Mouse (Mus musculus): Measurements from ENCODE around the gene Peak1. TPM values are rescaled to one million over a fixed set of nuclear protein-coding genes. Genes with fewer than 3 reads are reported as not detected.

The Peak1 gene
- polyA plus RNA-seq, 1 experiment from 2014 or later, result 2.2 TPM

GRCm38 (mm10) chr9:56396306-56396705 lies 21.6 kb downstream of the Peak1 start:
- Histone ChIP-seq H3K4me3 (ENCODE audit: low read depth, low read length) (no peak overlapping the region), H3K9me3 (replicated peaks; ENCODE audit: control insufficient read depth, low read length, poor library complexity, severe bottlenecking) (no peaks in the 10 kb centered on the region), H3K27me3 (ENCODE audit: control insufficient read depth, insufficient read depth, low read depth, low read length) (no peaks in the 10 kb centered on the region), H3K4me1 (ENCODE audit: control insufficient read depth, insufficient read depth, low read length) (no peaks in the 10 kb centered on the region), H3K4me2 (ENCODE audit: low read length) (no peak overlapping the region), H3K27ac (ENCODE audit: low read length) (no peak overlapping the region), H3K36me3 (ENCODE audit: control insufficient read depth, insufficient read depth, low read length) (no peaks in the 10 kb centered on the region), H3K9ac (ENCODE audit: low read depth, low read length) (no peak overlapping the region)
- ATAC-seq, result no peak
- WGBS, result 66% methylated on average over 1 of the region's 1 CpGs

- Histone ChIP-seq H3K27me3 (ENCODE audit: control insufficient read depth, insufficient read depth, low read depth, low read length) (no peaks in the 10 kb centered on the region), H3K27ac (ENCODE audit: low read length) (no peak overlapping the region), H3K9me3 (replicated peaks; ENCODE audit: control insufficient read depth, low read length, poor library complexity, severe bottlenecking) (no peaks in the 10 kb centered on the region), H3K4me3 (ENCODE audit: low read depth, low read length) (no peak overlapping the region), H3K4me1 (ENCODE audit: control insufficient read depth, insufficient read depth, low read length) (no peaks in the 10 kb centered on the region), H3K36me3 (ENCODE audit: control insufficient read depth, insufficient read depth, low read length) (no peaks in the 10 kb centered on the region), H3K9ac (ENCODE audit: low read depth, low read length) (no peak overlapping the region), H3K4me2 (ENCODE audit: low read length) (no peak overlapping the region)
- 84% methylated on average over 3 of the region's 3 CpGs for WGBS
- ATAC-seq, result no peak
Observed at GRCm38 (mm10) chr9:56392857-56393256, 25.0 kb downstream of the Peak1 start.

DNA sequence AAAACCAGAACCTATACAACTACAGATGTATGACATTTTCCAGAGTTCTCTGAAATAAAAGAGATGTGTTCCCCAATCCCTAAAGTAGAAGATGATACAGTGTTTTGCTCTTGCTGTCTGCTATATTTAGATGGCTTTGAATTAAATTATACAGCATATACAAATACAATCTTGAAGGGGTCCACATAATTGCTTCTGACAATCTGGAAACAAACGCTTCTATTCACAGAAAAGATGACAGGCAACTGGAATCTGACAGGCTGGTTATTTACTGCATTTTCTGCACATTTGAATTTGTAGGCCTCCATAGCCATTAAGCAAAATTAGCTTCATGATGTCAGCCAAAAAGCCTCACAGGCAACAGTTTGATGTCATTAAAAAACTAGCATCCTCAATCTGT lies 35.1 kb downstream of the Peak1 start:
- Histone ChIP-seq H3K36me3 (ENCODE audit: control insufficient read depth, insufficient read depth, low read length) (no peaks in the 10 kb centered on the region), H3K4me1 (ENCODE audit: control insufficient read depth, insufficient read depth, low read length) (no peaks in the 10 kb centered on the region), H3K4me3 (ENCODE audit: low read depth, low read length) (no peak overlapping the region), H3K4me2 (ENCODE audit: low read length) (no peak overlapping the region), H3K27ac (ENCODE audit: low read length) (no peak overlapping the region), H3K27me3 (ENCODE audit: control insufficient read depth, insufficient read depth, low read depth, low read length) (no peaks in the 10 kb centered on the region), H3K9ac (ENCODE audit: low read depth, low read length) (no peak overlapping the region), H3K9me3 (replicated peaks; ENCODE audit: control insufficient read depth, low read length, poor library complexity, severe bottlenecking) (no peaks in the 10 kb centered on the region)
- WGBS, result 73% methylated on average over 1 of the region's 1 CpGs
- ATAC-seq, result no peak

GRCm38 (mm10) chr9:56374401-56374800 lies 43.5 kb downstream of the Peak1 start:
- Histone ChIP-seq H3K4me3 (ENCODE audit: low read depth, low read length) (no peak overlapping the region), H3K9ac (ENCODE audit: low read depth, low read length) (no peak overlapping the region), H3K4me2 (ENCODE audit: low read length) (no peak overlapping the region), H3K4me1 (ENCODE audit: control insufficient read depth, insufficient read depth, low read length) (no peaks in the 10 kb centered on the region), H3K9me3 (replicated peaks; ENCODE audit: control insufficient read depth, low read length, poor library complexity, severe bottlenecking) (no peaks in the 10 kb centered on the region), H3K27ac (ENCODE audit: low read length) (no peak overlapping the region), H3K36me3 (ENCODE audit: control insufficient read depth, insufficient read depth, low read length) (no peaks in the 10 kb centered on the region), H3K27me3 (ENCODE audit: control insufficient read depth, insufficient read depth, low read depth, low read length) (no peaks in the 10 kb centered on the region)
- ATAC-seq, result no peak
- 83% methylated on average over 4 of the region's 4 CpGs for WGBS

- ATAC-seq, result no peak
- WGBS, result 67% methylated on average over 5 of the region's 5 CpGs
- no peak overlapping the region for H3K4me3 ChIP-seq (ENCODE audit: low read depth, low read length)
- no peaks in the 10 kb centered on the region for H3K9me3 ChIP-seq (replicated peaks; ENCODE audit: control insufficient read depth, low read length, poor library complexity, severe bottlenecking)
- no peak overlapping the region for H3K27ac ChIP-seq (ENCODE audit: low read length)
- H3K4me1 ChIP-seq (ENCODE audit: control insufficient read depth, insufficient read depth, low read length), result peaks cover 3% of the 10 kb centered on the region; the same call in 1 of the 2 replicates
- H3K4me2 ChIP-seq (ENCODE audit: low read length), result no peak overlapping the region
- no peaks in the 10 kb centered on the region for H3K27me3 ChIP-seq (ENCODE audit: control insufficient read depth, insufficient read depth, low read depth, low read length)
- H3K9ac ChIP-seq (ENCODE audit: low read depth, low read length), result no peak overlapping the region
- no peaks in the 10 kb centered on the region for H3K36me3 ChIP-seq (ENCODE audit: control insufficient read depth, insufficient read depth, low read length)
Observed at GRCm38 (mm10) chr9:56370710-56371109, 47.2 kb downstream of the Peak1 start.

GRCm38 (mm10) chr9:56368814-56369213 lies 49.1 kb downstream of the Peak1 start:
- H3K4me2 ChIP-seq (ENCODE audit: low read length), result no peak overlapping the region
- no peak for ATAC-seq
- H3K9me3 ChIP-seq (replicated peaks; ENCODE audit: control insufficient read depth, low read length, poor library complexity, severe bottlenecking), result no peaks in the 10 kb centered on the region
- H3K9ac ChIP-seq (ENCODE audit: low read depth, low read length), result no peak overlapping the region
- no peak overlapping the region for H3K4me3 ChIP-seq (ENCODE audit: low read depth, low read length)
- no peaks in the 10 kb centered on the region for H3K27me3 ChIP-seq (ENCODE audit: control insufficient read depth, insufficient read depth, low read depth, low read length)
- WGBS, result 58% methylated on average over 3 of the region's 3 CpGs
- H3K4me1 ChIP-seq (ENCODE audit: control insufficient read depth, insufficient read depth, low read length), result peaks cover 3% of the 10 kb centered on the region; the same call in 1 of the 2 replicates
- no peak overlapping the region for H3K27ac ChIP-seq (ENCODE audit: low read length)
- no peaks in the 10 kb centered on the region for H3K36me3 ChIP-seq (ENCODE audit: control insufficient read depth, insufficient read depth, low read length)

GRCm38 (mm10) chr9:56363306-56363705 lies 54.6 kb downstream of the Peak1 start:
- Histone ChIP-seq H3K4me3 (ENCODE audit: low read depth, low read length) (no peak overlapping the region), H3K4me1 (ENCODE audit: control insufficient read depth, insufficient read depth, low read length) (peaks cover 3% of the 10 kb centered on the region; the same call in 1 of the 2 replicates), H3K9me3 (replicated peaks; ENCODE audit: control insufficient read depth, low read length, poor library complexity, severe bottlenecking) (no peaks in the 10 kb centered on the region), H3K4me2 (ENCODE audit: low read length) (no peak overlapping the region), H3K27me3 (ENCODE audit: control insufficient read depth, insufficient read depth, low read depth, low read length) (no peaks in the 10 kb centered on the region), H3K36me3 (ENCODE audit: control insufficient read depth, insufficient read depth, low read length) (no peaks in the 10 kb centered on the region), H3K9ac (ENCODE audit: low read depth, low read length) (no peak overlapping the region), H3K27ac (ENCODE audit: low read length) (no peak overlapping the region)
- 93% methylated on average over 3 of the region's 3 CpGs for whole genome bisulfite sequencing
- ATAC-seq, result no peak

GRCm38 (mm10) chr9:56359261-56359660 lies 58.6 kb downstream of the Peak1 start:
- Histone ChIP-seq H3K4me1 (ENCODE audit: control insufficient read depth, insufficient read depth, low read length) (peaks cover 3% of the 10 kb centered on the region; the same call in 1 of the 2 replicates), H3K4me3 (ENCODE audit: low read depth, low read length) (no peak overlapping the region), H3K9ac (ENCODE audit: low read depth, low read length) (no peak overlapping the region), H3K27ac (ENCODE audit: low read length) (no peak overlapping the region), H3K36me3 (ENCODE audit: control insufficient read depth, insufficient read depth, low read length) (no peaks in the 10 kb centered on the region), H3K4me2 (ENCODE audit: low read length) (no peak overlapping the region), H3K27me3 (ENCODE audit: control insufficient read depth, insufficient read depth, low read depth, low read length) (no peaks in the 10 kb centered on the region), H3K9me3 (replicated peaks; ENCODE audit: control insufficient read depth, low read length, poor library complexity, severe bottlenecking) (no peaks in the 10 kb centered on the region)
- ATAC-seq, result no peak
- WGBS, result 88% methylated on average over 3 of the region's 3 CpGs

DNA sequence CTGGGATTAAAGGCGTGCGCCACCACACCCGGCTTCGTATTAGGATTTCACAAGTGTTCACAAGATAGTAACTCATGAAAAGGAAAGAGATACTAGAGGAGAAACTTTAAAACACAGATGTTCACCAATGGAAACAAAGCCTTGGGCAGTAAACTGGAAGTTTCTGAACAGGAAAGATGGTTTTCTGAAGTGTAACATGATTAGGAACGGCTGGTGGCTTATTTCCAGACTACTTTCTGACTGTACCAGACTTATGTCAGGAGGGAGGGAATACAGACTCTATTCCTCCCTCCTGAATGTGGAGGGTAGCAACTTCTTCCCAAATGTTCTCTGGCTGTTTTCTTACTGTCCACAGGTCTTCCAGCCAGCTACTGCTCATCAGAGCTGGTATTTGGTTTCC lies 62.7 kb downstream of the Peak1 start:
- no peak overlapping the region for H3K4me2 ChIP-seq (ENCODE audit: low read length)
- no peak for ATAC-seq
- no peaks in the 10 kb centered on the region for H3K9me3 ChIP-seq (replicated peaks; ENCODE audit: control insufficient read depth, low read length, poor library complexity, severe bottlenecking)
- H3K4me1 ChIP-seq (ENCODE audit: control insufficient read depth, insufficient read depth, low read length), result peaks cover 3% of the 10 kb centered on the region; the same call in 1 of the 2 replicates
- no peak overlapping the region for H3K4me3 ChIP-seq (ENCODE audit: low read depth, low read length)
- H3K9ac ChIP-seq (ENCODE audit: low read depth, low read length), result no peak overlapping the region
- no peaks in the 10 kb centered on the region for H3K36me3 ChIP-seq (ENCODE audit: control insufficient read depth, insufficient read depth, low read length)
- WGBS, result 93% methylated on average over 5 of the region's 5 CpGs
- H3K27ac ChIP-seq (ENCODE audit: low read length), result no peak overlapping the region
- H3K27me3 ChIP-seq (ENCODE audit: control insufficient read depth, insufficient read depth, low read depth, low read length), result no peaks in the 10 kb centered on the region
